22 mouse cellular contexts compared by ENCODE assay signal in the genomic region with DNA sequence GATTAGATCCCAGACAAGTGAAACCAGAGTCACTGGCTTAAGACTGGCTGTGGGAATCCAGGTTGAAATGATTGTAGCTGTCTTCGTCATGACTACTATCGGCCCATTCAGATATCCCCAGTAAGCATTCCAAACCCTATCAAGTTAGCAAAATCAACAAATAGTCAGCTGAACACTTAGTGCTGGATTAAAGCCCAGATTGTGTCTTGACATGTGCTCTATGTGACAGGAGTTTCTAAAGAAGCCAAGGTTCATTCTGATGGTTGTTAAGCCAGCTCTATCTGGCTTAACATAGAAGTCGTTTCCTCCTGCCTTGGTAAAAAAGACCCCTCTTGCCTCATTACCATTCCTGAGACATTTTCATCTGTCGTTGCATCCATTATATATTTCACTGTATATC. TPM values are rescaled to one million over a fixed set of nuclear protein-coding genes. Genes with fewer than 3 reads are reported as not detected.
A peak's percentile ranks its signal among the peaks of the same experiment; 100 is the strongest.
DNase-seq lines count a peak whose midpoint lies in the region; ATAC-seq and TF ChIP-seq lines count a peak whose summit lies in the region.
"Had no signal": no experiment of that assay in that cellular context is flagged by ENCODE, and none has a peak within 500 bp of the region (broad histone marks: within the 10 kb centered on the region; RNA-seq: fewer than 3 reads in every experiment).

No protein-coding gene starts in this region.

- TF ChIP-seq POLR2A in liver, adult 2 months (IDR thresholded peaks at IDR 0.05; ENCODE audit: extremely low read depth, insufficient read depth, low read length) = no peak

- no peak overlapping the region for H3K9ac ChIP-seq in embryonic facial prominence, embryonic 14.5 days (ENCODE audit: low read depth, low read length)
- no peak overlapping the region for H3K9ac ChIP-seq in liver, adult 2 months (ENCODE audit: low read depth, low read length)
- no peak overlapping the region for H3K9ac ChIP-seq in liver, embryonic 12.5 days
- no peak overlapping the region for H3K9ac ChIP-seq in forebrain, embryonic 16.5 days (replicated peaks; ENCODE audit: low read depth, low read length)
- H3K9ac ChIP-seq: embryonic facial prominence, embryonic 13.5 days; heart, embryonic 15.5 days; hindbrain, embryonic 13.5 days; liver, embryonic 15.5 days; neural tube, embryonic 15.5 days had no signal

- no peak overlapping the region for H3K4me2 ChIP-seq in embryonic facial prominence, embryonic 14.5 days (ENCODE audit: low read depth, low read length)
- no peak overlapping the region for H3K4me2 ChIP-seq in liver, embryonic 12.5 days
- H3K4me2 ChIP-seq in forebrain, embryonic 16.5 days (ENCODE audit: low read length) = no peak overlapping the region
- H3K4me2 ChIP-seq: embryonic facial prominence, embryonic 13.5 days; heart, embryonic 15.5 days; hindbrain, embryonic 13.5 days; liver, embryonic 15.5 days; neural tube, embryonic 15.5 days had no signal

- TF ChIP-seq CTCF in liver, adult 2 months (IDR thresholded peaks at IDR 0.05; ENCODE audit: low read depth, low read length) = no peak

- H3K9me3 ChIP-seq in embryonic facial prominence, embryonic 14.5 days (ENCODE audit: control insufficient read depth, low read length) = no peaks in the 10 kb centered on the region
- no peaks in the 10 kb centered on the region for H3K9me3 ChIP-seq in embryonic facial prominence, embryonic 10.5 days
- no peaks in the 10 kb centered on the region for H3K9me3 ChIP-seq in liver, embryonic 12.5 days (replicated peaks)
- H3K9me3 ChIP-seq in forebrain, embryonic 16.5 days (ENCODE audit: control insufficient read depth, low read length) = no peaks in the 10 kb centered on the region
- H3K9me3 ChIP-seq: embryonic facial prominence, embryonic 13.5 days; heart, embryonic 15.5 days; hindbrain, embryonic 13.5 days; liver, embryonic 15.5 days; midbrain, embryonic 10.5 days; neural tube, embryonic 15.5 days had no signal

- H3K4me3 ChIP-seq in embryonic facial prominence, embryonic 14.5 days (ENCODE audit: low read depth, low read length) = no peak overlapping the region
- no peak overlapping the region for H3K4me3 ChIP-seq in embryonic facial prominence, embryonic 10.5 days
- H3K4me3 ChIP-seq in liver, adult 2 months (ENCODE audit: insufficient read depth, low read depth, low read length) = no peak overlapping the region
- H3K4me3 ChIP-seq in liver, embryonic 12.5 days = no peak overlapping the region
- H3K4me3 ChIP-seq in forebrain, embryonic 16.5 days (replicated peaks; ENCODE audit: low read length) = no peak overlapping the region
- H3K4me3 ChIP-seq: embryonic facial prominence, embryonic 13.5 days; heart, adult 2 months; heart, embryonic 15.5 days; hindbrain, embryonic 13.5 days; liver, embryonic 15.5 days; midbrain, embryonic 10.5 days; neural tube, embryonic 15.5 days had no signal

- WGBS in embryonic facial prominence, embryonic 14.5 days = 44% methylated on average over 4 of the region's 4 CpGs
- 83% methylated on average over 4 of the region's 4 CpGs for WGBS in embryonic facial prominence, embryonic 10.5 days
- 69% methylated on average over 4 of the region's 4 CpGs for WGBS in liver, adult 2 months
- WGBS in liver, embryonic 12.5 days (ENCODE audit: insufficient replicate concordance) = 63% methylated on average over 4 of the region's 4 CpGs
- 36% methylated on average over 4 of the region's 4 CpGs for WGBS in forebrain, embryonic 16.5 days

- no peaks in the 10 kb centered on the region for H3K27me3 ChIP-seq in embryonic facial prominence, embryonic 14.5 days (replicated peaks; ENCODE audit: control insufficient read depth, insufficient read depth, low read length)
- H3K27me3 ChIP-seq in embryonic facial prominence, embryonic 10.5 days (replicated peaks; ENCODE audit: low read depth, poor library complexity, severe bottlenecking) = no peaks in the 10 kb centered on the region
- no peaks in the 10 kb centered on the region for H3K27me3 ChIP-seq in liver, adult 2 months (ENCODE audit: control insufficient read depth, insufficient read depth, low read length)
- H3K27me3 ChIP-seq in liver, embryonic 12.5 days (replicated peaks) = no peaks in the 10 kb centered on the region
- H3K27me3 ChIP-seq in forebrain, embryonic 16.5 days (replicated peaks; ENCODE audit: control insufficient read depth, insufficient read depth, low read length) = no peaks in the 10 kb centered on the region
- H3K27me3 ChIP-seq: embryonic facial prominence, embryonic 13.5 days; heart, embryonic 15.5 days; hindbrain, embryonic 13.5 days; liver, embryonic 15.5 days; neural tube, embryonic 15.5 days had no signal

- H3K27ac ChIP-seq in embryonic facial prominence, embryonic 14.5 days (replicated peaks; ENCODE audit: low read depth, low read length) = no peak overlapping the region
- no peak overlapping the region for H3K27ac ChIP-seq in embryonic facial prominence, embryonic 10.5 days (replicated peaks)
- H3K27ac ChIP-seq in liver, adult 2 months (replicated peaks; ENCODE audit: insufficient read depth, low read depth, low read length) = no peak overlapping the region
- H3K27ac ChIP-seq in liver, embryonic 12.5 days = no peak overlapping the region
- peak overlapping the region; percentile 12; the same call in 1 of the 2 replicates for H3K27ac ChIP-seq in forebrain, embryonic 16.5 days (ENCODE audit: low read length)
- H3K27ac ChIP-seq: embryonic facial prominence, embryonic 13.5 days; heart, adult 2 months; heart, embryonic 15.5 days; hindbrain, embryonic 13.5 days; liver, embryonic 15.5 days; midbrain, embryonic 10.5 days; neural tube, embryonic 15.5 days had no signal

- peak; percentile 78 for DNase-seq in embryonic facial prominence, embryonic 14.5 days (ENCODE audit: low spot score)
- no peak for DNase-seq in embryonic facial prominence, embryonic 10.5 days (ENCODE audit: low spot score)
- peak; percentile 48 for DNase-seq in liver, adult 2 months (ENCODE audit: extremely low read depth, low read depth, low spot score)
- peak; percentile 14 for DNase-seq in Muller cell, postnatal 12 days (ENCODE audit: inconsistent ontology term)
- DNase-seq: adrenal gland, postnatal 25 days; cerebellum, adult 9-10 months; gastrocnemius, postnatal 25 days; heart, adult 2 months; heart, postnatal 36 days; kidney, adult 18-20 months; layer of hippocampus, adult 9-11 months; thymus, adult 18-20 months; thymus, postnatal 36 days had no signal

- peaks cover 12% of the 10 kb centered on the region; the same call in 1 of the 2 replicates for H3K4me1 ChIP-seq in embryonic facial prominence, embryonic 14.5 days (ENCODE audit: control insufficient read depth, insufficient read depth, low read length)
- H3K4me1 ChIP-seq in embryonic facial prominence, embryonic 10.5 days = no peaks in the 10 kb centered on the region
- no peaks in the 10 kb centered on the region for H3K4me1 ChIP-seq in liver, adult 2 months (ENCODE audit: control insufficient read depth, insufficient read depth, low read length)
- no peaks in the 10 kb centered on the region for H3K4me1 ChIP-seq in liver, embryonic 12.5 days
- peaks cover 30% of the 10 kb centered on the region for H3K4me1 ChIP-seq in forebrain, embryonic 16.5 days (replicated peaks; ENCODE audit: control insufficient read depth, insufficient read depth, low read length)
- H3K4me1 ChIP-seq: hindbrain, embryonic 13.5 days; liver, embryonic 15.5 days; midbrain, embryonic 10.5 days had no signal

- ATAC-seq in embryonic facial prominence, embryonic 14.5 days (ENCODE audit: low read depth) = peak; percentile 48; the same call in 1 of the 2 replicates
- no peak for ATAC-seq in liver, embryonic 12.5 days
- ATAC-seq in forebrain, embryonic 16.5 days = peak; percentile 45; the same call in 1 of the 2 replicates
- no peak for ATAC-seq in erythroblast, adult 5-6 weeks (replicated peaks; ENCODE audit: low FRiP score, poor library complexity, severe bottlenecking)

- H3K79me2 ChIP-seq in liver, adult 2 months (ENCODE audit: control insufficient read depth, insufficient read depth, low read length) = no peaks in the 10 kb centered on the region

- H3K36me3 ChIP-seq in embryonic facial prominence, embryonic 14.5 days (ENCODE audit: control insufficient read depth, insufficient read depth, low read length) = no peaks in the 10 kb centered on the region
- no peaks in the 10 kb centered on the region for H3K36me3 ChIP-seq in embryonic facial prominence, embryonic 10.5 days (replicated peaks)
- no peaks in the 10 kb centered on the region for H3K36me3 ChIP-seq in liver, adult 2 months (ENCODE audit: control insufficient read depth, insufficient read depth, low read length)
- H3K36me3 ChIP-seq in liver, embryonic 12.5 days = no peaks in the 10 kb centered on the region
- no peaks in the 10 kb centered on the region for H3K36me3 ChIP-seq in forebrain, embryonic 16.5 days (ENCODE audit: control insufficient read depth, insufficient read depth)
- H3K36me3 ChIP-seq: embryonic facial prominence, embryonic 13.5 days; heart, embryonic 15.5 days; hindbrain, embryonic 13.5 days; liver, embryonic 15.5 days; midbrain, embryonic 10.5 days; neural tube, embryonic 15.5 days had no signal

RNA-seq across cellular contexts. Expression of a gene that starts 59.1 kb away (rescaled TPM):
- 6.9 and 9.3 TPM in 2 replicates for polyA plus RNA-seq in embryonic facial prominence, embryonic 14.5 days (2014; fragmentation: Nextera tagmentation; extraction: Ambion mirVana)
- polyA plus RNA-seq in embryonic facial prominence, embryonic 10.5 days (2016; fragmentation: Nextera tagmentation; extraction: Ambion mirVana) = 2.3 and 2.8 TPM in 2 replicates
- 0.07 and 0.09 TPM in 2 replicates for total RNA-seq in liver, adult 2 months (2014; rRNA removed)
- not detected in 2 replicates for polyA plus RNA-seq in liver, adult 2 months (2012; rRNA removed)
- 0.36 and 0.46 TPM in 2 replicates for polyA plus RNA-seq in liver, embryonic 12.5 days (2016; fragmentation: Nextera tagmentation; extraction: Ambion mirVana)
- 48.8 and 62.7 TPM in 2 replicates for polyA plus RNA-seq in forebrain, embryonic 16.5 days (2015; fragmentation: Nextera tagmentation; extraction: Ambion mirVana)
- total RNA-seq in erythroblast, adult 5-6 weeks (2015; ENCODE audit: low replicate concordance) = not detected in 2 replicates
- not detected in 2 replicates for total RNA-seq in erythroblast, adult 5-6 weeks (2017; ENCODE audit: low replicate concordance)

Comparison
In these comparisons a context has a peak if more than half of its experiments do, and no peak if none do; other contexts are left out.
1. ATAC-seq: peak in embryonic facial prominence, embryonic 14.5 days (single experiment) and forebrain, embryonic 16.5 days (single experiment); none in liver, embryonic 12.5 days (single experiment) and erythroblast, adult 5-6 weeks (single experiment).